Mouse (Mus musculus) MEL (cell line): Measurements from ENCODE around the gene Palld. TPM values are rescaled to one million over a fixed set of nuclear protein-coding genes. Genes with fewer than 3 reads are reported as not detected.

Source experiments
- DNase-seq: peaks from one replicate; pipeline ENCODE4 v3.0.0; 2011; ENCODE audit warnings: low read depth, low spot score
- H3K27ac ChIP-seq: 2 replicates; pipeline ENCODE4 v1.5.1; 2012; ENCODE audit warnings: low read depth, mild to moderate bottlenecking, control low read depth, low read length, moderate library complexity; ENCODE audit not compliant: control insufficient read depth
- H3K27me3 ChIP-seq, 2 experiments: fragments of 150-350 bp in 1 of 2; sonication (generic) in 1 of 2; 2 replicates each; pipeline ENCODE4 v1.6.1; 2012; ENCODE audit warnings: low read length in 2 of 2, mild to moderate bottlenecking in 2 of 2, improper control_type of control experiment in 1 of 2, moderate library complexity in 1 of 2; ENCODE audit not compliant: insufficient read depth in 2 of 2, control insufficient read depth in 1 of 2
- H3K36me3 ChIP-seq, 2 experiments: 2 replicates each; pipeline ENCODE4 v1.6.1; 2012 to 2014; ENCODE audit warnings: low read length in 2 of 2, improper control_type of control experiment in 1 of 2, inconsistent platforms in 1 of 2, mild to moderate bottlenecking in 1 of 2; ENCODE audit not compliant: insufficient read depth in 2 of 2, control insufficient read depth in 1 of 2
- H3K4me1 ChIP-seq, 2 experiments: fragments of 150-350 bp in 1 of 2; sonication (generic) in 1 of 2; 2 replicates each; pipeline ENCODE4 v1.6.1; 2012; ENCODE audit warnings: low read length in 2 of 2, improper control_type of control experiment in 1 of 2, mild to moderate bottlenecking in 1 of 2; ENCODE audit not compliant: insufficient read depth in 2 of 2, control insufficient read depth in 1 of 2
- H3K4me3 ChIP-seq, 2 experiments: fragments of 150-350 bp in 1 of 2; sonication (generic) in 1 of 2; 2 replicates each; pipeline ENCODE4 v1.5.1; 2012; ENCODE audit warnings: low read depth in 2 of 2, low read length in 2 of 2, mild to moderate bottlenecking in 2 of 2, moderate library complexity in 2 of 2, control low read depth in 1 of 2, improper control_type of control experiment in 1 of 2; ENCODE audit not compliant: control insufficient read depth in 1 of 2, insufficient read depth in 1 of 2
- H3K79me2 ChIP-seq: 2 replicates; pipeline ENCODE4 v1.6.1; 2012; ENCODE audit warnings: mild to moderate bottlenecking, low read length, moderate library complexity; ENCODE audit not compliant: control insufficient read depth, poor library complexity, insufficient read depth
- H3K9ac ChIP-seq: 2 replicates; pipeline ENCODE4 v1.6.1; 2012; ENCODE audit warnings: low read depth, mild to moderate bottlenecking, control low read depth, low read length, moderate library complexity; ENCODE audit not compliant: control insufficient read depth, poor library complexity, severe bottlenecking
- H3K9me3 ChIP-seq: fragments of 150-350 bp; sonication (generic); replicated peaks from 2 replicates; pipeline ENCODE4 v1.6.1; 2012; ENCODE audit warnings: mild to moderate bottlenecking, low read length, improper control_type of control experiment, moderate library complexity; ENCODE audit not compliant: insufficient read depth
- BHLHE40 ChIP-seq: IDR thresholded peaks from 2 replicates; pipeline ENCODE4 v1.6.1; 2012; ENCODE audit warnings: low read depth, mild to moderate bottlenecking, inconsistent platforms, low read length, improper control_type of control experiment, borderline replicate concordance
- CHD2 ChIP-seq: IDR thresholded peaks from 2 replicates; pipeline ENCODE4 v1.6.1; 2011; ENCODE audit warnings: low read length, improper control_type of control experiment
- CTCF ChIP-seq, 3 experiments: IDR thresholded peaks in 2 of 3; conservative IDR thresholded peaks in 1 of 3; 2 replicates each; pipeline ENCODE4 v1.5.1; 2011 to 2012; ENCODE audit warnings: low read length in 3 of 3, low read depth in 2 of 3, mild to moderate bottlenecking in 2 of 3, improper control_type of control experiment in 1 of 3, inconsistent platforms in 1 of 3, mixed read lengths in 1 of 3, moderate library complexity in 1 of 3; ENCODE audit not compliant: control insufficient read depth in 1 of 3, insufficient read depth in 1 of 3, poor library complexity in 1 of 3, severe bottlenecking in 1 of 3
- ETS1 ChIP-seq: IDR thresholded peaks from 2 replicates; pipeline ENCODE4 v1.6.1; 2012; ENCODE audit warnings: low read depth, mild to moderate bottlenecking, inconsistent platforms, low read length, improper control_type of control experiment, moderate library complexity
- MXI1 ChIP-seq: IDR thresholded peaks from 2 replicates; pipeline ENCODE4 v1.6.1; 2011; ENCODE audit warnings: mild to moderate bottlenecking, low read depth, low read length, improper control_type of control experiment
- MYC ChIP-seq: IDR thresholded peaks from 2 replicates; pipeline ENCODE4 v1.6.1; 2011; ENCODE audit warnings: low read depth, mild to moderate bottlenecking, low read length, improper control_type of control experiment, moderate library complexity
- POLR2AphosphoS5 ChIP-seq: IDR thresholded peaks from 2 replicates; pipeline ENCODE4 v1.6.1; 2012; ENCODE audit warnings: low read depth, borderline replicate concordance, mild to moderate bottlenecking, inconsistent platforms, low read length, moderate library complexity, mixed read lengths
- TAL1 ChIP-seq: IDR thresholded peaks from 2 replicates; pipeline ENCODE4 v1.6.1; 2012; ENCODE audit warnings: mild to moderate bottlenecking, inconsistent platforms, low read length, moderate library complexity, mixed read lengths
- UBTF ChIP-seq: IDR thresholded peaks from 2 replicates; pipeline ENCODE4 v1.6.1; 2012; ENCODE audit warnings: low read depth, mild to moderate bottlenecking, inconsistent platforms, low read length, improper control_type of control experiment, moderate library complexity, borderline replicate concordance; ENCODE audit not compliant: insufficient read depth
- polyA plus RNA-seq, 2 experiments: library from polyadenylated mRNA; stranded (reverse) in 1 of 2; unstranded in 1 of 2; fragments of >175 nt in 1 of 2; fragments of >200 nt in 1 of 2; gene quantifications; 2 replicates each; pipeline versions ENCODE4 v1.2.1 to v1.2.4; 2012; ENCODE audit warnings: low replicate concordance in 2 of 2, low read depth in 1 of 2; ENCODE audit not compliant: insufficient read length in 2 of 2, insufficient read depth in 1 of 2, missing spikeins in 1 of 2
- total RNA-seq: library from RNA; depleted of rRNA; stranded (reverse); fragments of 300-350 nt; gene quantifications from 2 replicates; pipeline ENCODE4 v1.2.3, GENCODE M21; 2012

Palld gene
- total and polyA plus RNA-seq, 3 experiments: 0.23 to 1.9 TPM; not detected in 1

- no peak for TF ChIP-seq BHLHE40
- 0 out of 2 replicates have a peak, but pooled peaks have one; percentile 7 for TF ChIP-seq ETS1
- DNase-seq: peak; percentile 6
- 0 out of 4 replicates have a peak, but pooled peaks cover 0 to 2% of the 10 kb centered on the region in 2 experiments for H3K36me3 ChIP-seq
- H3K9ac ChIP-seq: no peak overlapping the region
- no peaks in the 10 kb centered on the region for H3K9me3 ChIP-seq
- no peaks in the 10 kb centered on the region for H3K27me3 ChIP-seq
- no peak overlapping the region for H3K27ac ChIP-seq
- H3K79me2 ChIP-seq: no peaks in the 10 kb centered on the region
- peaks cover 0 to 4% of the 10 kb centered on the region in 2 experiments; a peak in 1 of 4 replicates for H3K4me1 ChIP-seq
- H3K4me3 ChIP-seq: no peak overlapping the region
Observed at GRCm38 (mm10) chr8:61528642-61529041, 373.8 kb downstream of the Palld start.

- H3K9me3 ChIP-seq: no peaks in the 10 kb centered on the region
- no peaks in the 10 kb centered on the region for H3K79me2 ChIP-seq
- H3K27me3 ChIP-seq: no peaks in the 10 kb centered on the region
- no peak for DNase-seq
- no peak overlapping the region for H3K27ac ChIP-seq
- H3K36me3 ChIP-seq: 0 out of 4 replicates have a peak, but pooled peaks cover 0 to 2% of the 10 kb centered on the region in 2 experiments
- TF ChIP-seq TAL1: no peak
- TF ChIP-seq CHD2: no peak
- TF ChIP-seq ETS1: no peak
- TF ChIP-seq UBTF: no peak
- TF ChIP-seq MXI1: no peak
- no peak for TF ChIP-seq MYC
- TF ChIP-seq, all 39 proteins: peak for 0
- no peak overlapping the region for H3K4me3 ChIP-seq
- peaks cover 0 to 4% of the 10 kb centered on the region in 2 experiments; a peak in 1 of 4 replicates for H3K4me1 ChIP-seq
- H3K9ac ChIP-seq: no peak overlapping the region
Observed at GRCm38 (mm10) chr8:61528197-61528596, 374.3 kb downstream of the Palld start.

- H3K9me3 ChIP-seq: no peaks in the 10 kb centered on the region
- no peak overlapping the region for H3K4me3 ChIP-seq
- TF ChIP-seq CTCF (IDR thresholded peaks at IDR 0.05 in 2 of 3, conservative IDR thresholded peaks at IDR 0.05 in 1 of 3; ENCODE audit: control insufficient read depth in 1 of 3, insufficient read depth in 1 of 3, low read depth in 2 of 3, low read length in 3 of 3, poor library complexity in 1 of 3, severe bottlenecking in 1 of 3): no peak
- TF ChIP-seq POLR2AphosphoS5: no peak
- no peaks in the 10 kb centered on the region for H3K79me2 ChIP-seq
- no peaks in the 10 kb centered on the region for H3K4me1 ChIP-seq
- no peaks in the 10 kb centered on the region for H3K27me3 ChIP-seq
- no peaks in the 10 kb centered on the region for H3K36me3 ChIP-seq
- H3K9ac ChIP-seq: no peak overlapping the region
- no peak overlapping the region for H3K27ac ChIP-seq
- no peak for DNase-seq
Observed at GRCm38 (mm10) chr8:61527037-61527436, 375.5 kb downstream of the Palld start.
